Mouse (Mus musculus) testis, postnatal 10 days (tissue): ENCODE data around the gene Npsr1.

Source experiments
- DNase-seq: peaks from one replicate; pipeline ENCODE4 v3.0.0; 2021; ENCODE audit warnings: low spot score

Npsr1 gene

DNA sequence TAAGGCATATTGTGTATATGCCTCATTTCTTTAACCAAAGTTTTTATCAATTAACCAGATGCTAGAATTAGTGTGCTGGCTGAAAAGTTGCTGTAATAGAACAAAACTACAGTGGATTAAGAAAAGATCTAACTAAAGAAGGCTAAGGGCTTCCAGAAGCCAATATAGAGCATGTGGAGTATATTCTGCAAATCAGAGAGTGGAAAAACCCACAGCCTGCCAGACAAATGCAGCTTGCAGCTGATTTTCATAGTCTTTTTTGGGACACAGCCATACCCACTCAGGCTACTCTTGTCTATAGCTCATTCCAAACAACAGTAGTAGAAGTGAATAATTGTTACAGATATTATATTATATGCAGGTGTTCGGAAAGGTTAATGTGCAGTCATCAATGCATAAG, 138.7 kb downstream of the Npsr1 start:
- DNase-seq = no peak

DNA sequence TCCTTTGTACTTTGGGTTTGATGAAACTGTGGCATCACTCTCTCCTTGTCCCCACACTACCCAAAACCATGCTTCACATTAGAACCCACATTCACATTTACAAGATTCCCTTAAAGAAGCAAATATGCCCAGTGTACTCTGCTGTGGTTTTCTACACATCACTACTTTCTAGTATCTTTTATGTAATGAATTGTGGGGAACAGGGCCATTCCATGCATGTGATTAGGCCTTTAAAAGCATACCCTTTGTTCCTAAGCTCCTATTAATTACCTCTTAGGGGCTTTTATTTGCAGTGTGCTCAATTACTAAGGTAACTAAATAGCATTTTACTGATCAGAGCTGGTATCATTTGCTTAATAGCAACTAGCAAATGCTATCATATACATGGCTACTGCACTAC, 149.8 kb downstream of the Npsr1 start:
- DNase-seq = no peak

DNA sequence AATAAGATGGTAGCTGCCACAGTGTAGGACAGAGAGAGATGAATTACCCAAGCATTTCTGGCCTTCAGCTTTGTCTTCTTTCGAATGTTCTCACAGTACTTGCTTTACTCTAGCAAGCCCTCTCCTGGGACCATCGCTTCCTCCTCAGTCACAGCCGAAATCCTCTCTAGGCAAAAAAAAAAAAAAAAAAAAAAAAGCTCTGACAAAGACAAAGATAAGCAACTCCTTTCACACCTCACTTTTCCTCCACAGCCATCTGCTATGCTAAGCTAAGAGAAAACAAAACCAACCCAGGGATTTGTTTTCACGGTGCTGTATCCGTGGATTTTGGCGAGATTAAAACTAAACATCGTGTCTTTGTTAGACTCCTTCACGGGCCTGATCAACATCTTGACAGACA, 156.4 kb downstream of the Npsr1 start:
- DNase-seq = no peak

DNA sequence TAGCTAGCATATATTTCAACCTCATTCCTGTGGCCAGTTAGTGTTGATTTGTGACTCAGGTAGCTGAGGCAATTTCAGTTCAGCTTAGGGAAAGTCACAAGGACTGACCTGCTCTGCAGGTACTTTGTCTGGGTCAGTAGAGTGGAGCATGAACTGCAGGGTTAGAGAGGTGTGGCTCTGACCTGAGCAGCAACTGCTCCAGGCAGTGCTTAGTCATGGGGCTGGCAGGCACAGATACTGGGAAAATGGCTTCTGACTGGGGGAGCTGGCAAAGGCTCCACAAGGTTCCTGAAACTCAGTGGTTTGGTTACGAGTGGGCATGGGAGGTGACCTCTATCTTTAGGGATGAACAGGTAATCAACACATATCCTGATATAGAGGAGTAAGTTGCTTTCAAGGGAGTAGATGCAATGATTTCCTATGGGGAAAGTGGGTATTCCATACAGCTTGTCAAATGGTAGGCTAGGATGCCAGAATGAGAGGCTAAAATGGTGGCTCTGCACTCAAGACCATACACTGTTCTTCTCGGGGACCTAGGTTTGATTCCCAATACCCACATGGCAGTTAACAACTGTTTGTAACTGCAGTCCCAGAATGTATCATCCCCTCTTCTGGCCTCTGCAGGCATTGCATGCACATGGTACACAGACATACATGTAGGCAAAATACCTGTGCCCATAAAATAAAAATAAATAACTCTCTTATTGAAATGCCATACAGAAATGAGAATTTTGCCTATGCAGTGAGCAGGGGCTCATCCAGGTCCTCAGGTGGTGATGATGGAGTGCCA, 182.9 kb downstream of the Npsr1 start:
- DNase-seq = no peak

DNA sequence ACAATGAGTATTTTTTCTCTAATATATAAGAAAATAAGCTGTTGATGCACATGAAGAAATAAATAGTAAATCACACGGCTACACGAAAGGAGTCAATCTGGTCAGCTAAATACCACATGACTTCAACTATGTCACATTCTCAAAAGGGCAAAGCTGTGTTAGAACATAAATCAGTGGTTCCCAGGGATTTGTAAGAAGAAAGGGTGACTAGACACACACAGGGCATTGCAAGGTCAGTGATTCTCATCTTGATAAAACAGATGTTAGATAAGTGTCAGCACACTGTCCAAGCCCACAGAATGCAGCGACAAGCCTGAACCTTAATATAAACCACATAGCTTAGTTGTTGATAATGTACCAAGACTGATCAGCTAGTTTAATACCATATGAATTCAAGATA, 184.8 kb downstream of the Npsr1 start:
- DNase-seq = no peak

DNA sequence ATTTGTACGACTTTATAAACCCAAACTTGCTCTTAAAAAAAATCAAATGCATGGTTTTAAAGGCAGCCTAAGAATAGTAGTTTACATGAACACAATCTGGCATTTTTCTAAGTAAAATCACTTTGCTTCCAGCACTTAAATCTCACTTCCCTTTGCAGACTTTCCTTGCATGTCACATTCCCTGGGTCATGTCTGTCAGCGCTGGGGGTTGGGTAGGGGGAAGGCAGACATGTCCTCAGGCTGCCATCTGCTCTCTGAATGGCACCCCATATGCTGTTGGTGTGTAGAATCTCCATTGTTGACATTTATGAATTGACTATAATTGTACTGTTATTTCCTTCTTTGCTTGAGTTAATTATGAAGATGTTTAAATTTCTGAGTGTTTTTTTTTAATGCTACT, 185.3 kb downstream of the Npsr1 start:
- no peak for DNase-seq

DNA sequence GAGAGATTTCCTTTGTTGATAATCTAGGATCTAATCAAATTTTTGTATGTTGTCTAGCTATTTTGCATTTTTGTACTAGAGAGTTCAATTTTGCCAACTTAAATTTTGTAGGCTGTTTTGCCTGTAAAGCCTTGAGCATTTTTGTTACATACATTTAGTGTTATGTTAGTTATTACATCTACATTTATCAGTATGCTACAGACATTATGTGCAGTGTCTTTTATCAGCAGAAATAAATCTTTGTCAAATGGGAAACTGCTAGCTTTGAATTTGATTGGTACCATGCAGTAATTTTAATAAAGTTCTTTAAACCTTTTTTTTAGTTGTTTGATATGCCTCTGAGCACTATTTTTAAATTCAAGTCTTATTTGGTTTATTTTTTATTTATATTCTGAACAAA, 185.7 kb downstream of the Npsr1 start:
- no peak for DNase-seq

DNA sequence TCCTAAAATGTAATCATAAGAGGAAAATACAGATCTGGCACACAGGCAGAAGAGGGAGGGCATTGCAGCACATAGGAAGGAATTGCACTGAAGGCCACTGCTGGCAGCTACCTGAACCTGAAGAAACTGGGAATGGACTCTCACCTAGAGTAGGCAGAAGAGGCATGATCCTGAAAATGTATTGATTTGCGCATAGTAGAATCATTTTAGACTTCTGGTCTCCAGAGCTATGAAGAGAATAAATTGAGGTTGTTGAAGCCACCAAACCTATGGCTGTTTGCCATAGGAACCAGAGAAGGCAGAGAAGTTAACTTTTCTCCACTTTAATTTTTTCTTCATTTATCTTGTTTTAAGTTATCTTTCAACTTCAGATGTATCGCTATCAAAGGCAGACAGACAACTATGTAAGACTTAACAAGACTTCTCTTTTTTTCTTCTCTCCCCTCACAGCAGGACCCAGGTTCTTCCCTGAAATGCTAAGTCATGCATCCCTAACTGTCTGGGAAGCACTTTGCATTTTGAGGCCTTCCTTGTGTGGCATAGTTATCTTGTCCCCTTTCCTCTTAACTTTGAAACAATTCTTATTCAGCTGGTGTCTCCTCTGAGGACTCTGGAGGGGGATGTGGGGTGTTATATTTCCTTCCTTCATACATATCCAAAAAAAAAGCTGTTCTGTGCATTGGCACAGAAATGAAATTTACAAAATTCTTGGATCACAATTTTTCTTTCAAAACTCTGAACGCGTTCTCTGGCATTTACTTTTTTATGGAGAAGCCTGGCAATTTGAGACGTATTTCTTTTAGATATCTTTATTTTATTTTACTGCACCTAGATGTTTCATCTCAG, 186.7 kb downstream of the Npsr1 start:
- no peak for DNase-seq

DNA sequence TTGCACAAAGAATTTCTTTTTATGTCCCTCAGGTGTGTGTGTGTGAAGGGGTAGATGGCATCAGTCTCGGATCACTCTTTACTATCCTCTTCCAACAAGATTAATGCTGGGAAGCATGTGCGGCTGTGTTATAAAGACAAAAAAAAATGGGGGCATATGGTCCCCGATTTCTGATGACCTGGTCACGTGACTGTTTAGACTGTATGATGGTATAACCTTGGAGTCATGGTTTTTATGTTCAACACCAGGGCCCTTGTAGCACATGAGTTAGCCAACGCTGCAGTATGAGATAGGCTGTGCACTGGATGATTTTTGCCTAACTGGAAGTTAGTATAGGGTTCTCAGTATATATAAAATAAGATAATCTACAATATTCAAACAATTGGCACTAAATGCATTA, 187.6 kb downstream of the Npsr1 start:
- no peak for DNase-seq

DNA sequence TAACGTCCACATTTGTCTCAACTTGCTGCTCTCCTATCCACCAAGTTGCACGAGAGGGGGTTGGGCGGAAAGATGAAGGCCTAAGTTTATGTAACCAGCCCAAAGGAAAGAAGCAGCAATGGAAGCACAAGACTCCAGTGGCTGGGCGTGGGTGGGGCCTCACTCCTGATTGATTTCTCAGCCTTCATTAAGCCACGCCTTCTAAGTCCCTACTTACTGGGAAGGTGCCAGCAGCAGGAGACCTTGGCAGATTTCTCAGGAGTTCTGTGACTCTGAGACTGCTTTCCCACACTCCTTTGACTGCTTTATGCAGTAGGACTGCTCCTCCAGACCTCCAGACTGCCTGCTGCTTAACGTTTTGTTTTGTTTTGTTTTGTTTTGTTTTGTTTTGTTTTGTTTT, 193.6 kb downstream of the Npsr1 start:
- peak; percentile 57 for DNase-seq

DNA sequence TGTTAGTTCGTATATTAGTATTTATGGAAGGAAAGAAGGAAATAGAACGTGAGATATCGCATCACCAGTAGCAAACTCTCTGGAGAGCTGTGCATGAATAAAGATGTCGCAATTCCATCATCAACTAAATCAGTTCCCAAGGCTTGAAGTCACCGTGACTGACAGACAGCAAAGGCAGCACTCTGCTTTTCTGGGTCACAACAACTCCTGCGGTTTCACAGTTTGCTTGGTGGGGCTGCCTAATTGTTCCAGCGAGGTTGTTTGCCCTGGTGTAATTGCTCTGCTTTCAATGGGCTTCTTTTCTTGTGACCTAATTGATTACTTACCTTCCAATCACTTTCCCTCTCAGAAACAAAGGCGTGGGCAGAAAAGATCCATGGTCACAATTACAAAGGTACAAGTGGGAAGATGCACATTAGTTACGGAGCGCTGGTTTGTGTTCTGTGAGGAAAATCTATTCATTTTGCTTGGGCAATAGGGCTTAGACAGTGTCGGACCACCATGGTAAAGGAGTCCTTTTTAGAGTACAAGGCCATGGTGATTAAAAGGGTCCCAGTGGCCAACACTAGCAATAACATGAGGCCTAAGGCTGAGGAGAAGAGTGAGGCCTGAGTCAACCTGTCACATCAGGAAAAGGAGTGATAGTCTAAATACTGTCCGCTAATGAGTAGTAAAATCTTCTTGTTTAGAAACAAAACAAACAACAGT, 195.6 kb downstream of the Npsr1 start:
- no peak for DNase-seq

DNA sequence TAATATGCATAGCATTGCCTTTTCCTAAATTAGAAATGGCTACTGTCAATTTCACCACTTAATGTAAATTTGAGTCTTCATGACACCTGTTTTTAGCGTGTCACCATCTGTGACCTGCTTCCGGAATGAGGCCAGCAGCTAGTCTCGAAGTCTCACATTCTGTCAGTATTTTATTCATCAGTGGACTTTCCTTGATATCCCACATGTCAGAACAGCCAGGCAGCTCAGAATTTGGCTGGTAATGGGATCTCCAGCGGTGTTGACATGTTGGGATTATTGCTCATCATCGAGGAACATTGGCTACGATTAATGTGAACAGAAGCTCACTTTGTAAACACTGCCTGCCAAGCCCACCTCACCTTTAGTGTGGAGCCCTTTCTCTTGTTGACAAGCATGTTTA, 205.1 kb downstream of the Npsr1 start:
- DNase-seq = no peak

DNA sequence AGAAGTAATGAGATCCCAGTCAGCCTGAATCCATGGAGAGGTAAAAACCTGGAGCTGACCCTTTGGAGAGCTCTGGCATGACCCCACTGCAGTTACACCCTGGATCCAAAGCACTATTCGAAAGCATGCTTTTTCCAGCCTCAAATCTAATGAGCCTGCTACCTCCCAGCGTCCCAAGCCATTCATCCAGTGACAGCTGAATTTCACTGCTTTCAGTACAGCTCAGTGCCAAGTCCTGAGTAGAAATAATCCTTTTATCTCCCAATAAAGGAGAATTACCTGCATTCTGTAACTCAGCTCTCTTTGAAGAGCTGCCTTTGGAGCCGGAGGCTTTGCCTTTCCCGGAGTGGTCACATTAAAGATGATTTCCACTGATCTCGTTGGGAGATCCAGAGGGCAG, 209.2 kb downstream of the Npsr1 start:
- no peak for DNase-seq

DNA sequence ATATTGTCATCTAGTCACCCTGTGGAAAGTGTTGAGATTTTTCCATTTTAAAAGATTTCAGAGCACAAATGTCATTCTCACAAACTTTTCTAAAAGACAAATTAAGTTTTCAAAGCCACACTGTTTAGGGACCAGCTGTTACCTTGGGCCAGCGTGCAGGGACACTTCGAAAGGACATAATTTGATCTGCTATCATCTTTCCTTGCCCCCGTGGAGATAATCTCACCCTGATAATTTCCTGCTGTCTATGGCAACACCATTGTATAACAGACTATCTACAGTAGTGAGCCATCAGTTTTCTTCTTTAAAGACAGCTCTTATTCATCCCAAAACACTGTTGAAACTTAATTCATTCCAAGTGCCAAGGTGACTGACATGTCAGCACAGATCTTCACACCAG, 209.6 kb downstream of the Npsr1 start:
- no peak for DNase-seq

DNA sequence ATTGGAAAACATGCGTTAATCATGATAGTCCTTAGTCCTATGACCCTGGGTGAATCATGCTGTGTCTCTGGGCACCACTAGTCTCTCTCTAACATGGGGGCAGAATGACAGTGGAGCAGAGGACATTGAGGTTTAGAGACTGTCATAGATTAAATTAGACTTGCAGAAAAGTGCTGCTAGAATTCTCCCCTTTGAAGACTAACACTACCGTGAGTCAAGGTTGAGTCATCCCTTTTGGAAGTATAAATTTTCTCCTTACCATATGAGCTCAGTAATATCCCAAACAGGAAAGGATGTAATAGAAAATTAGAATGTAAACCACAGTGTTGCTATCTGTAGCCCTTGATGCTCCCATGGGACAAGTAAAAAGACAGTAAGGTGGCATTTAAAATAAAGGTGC, 218.0 kb downstream of the Npsr1 start:
- DNase-seq = no peak

DNA sequence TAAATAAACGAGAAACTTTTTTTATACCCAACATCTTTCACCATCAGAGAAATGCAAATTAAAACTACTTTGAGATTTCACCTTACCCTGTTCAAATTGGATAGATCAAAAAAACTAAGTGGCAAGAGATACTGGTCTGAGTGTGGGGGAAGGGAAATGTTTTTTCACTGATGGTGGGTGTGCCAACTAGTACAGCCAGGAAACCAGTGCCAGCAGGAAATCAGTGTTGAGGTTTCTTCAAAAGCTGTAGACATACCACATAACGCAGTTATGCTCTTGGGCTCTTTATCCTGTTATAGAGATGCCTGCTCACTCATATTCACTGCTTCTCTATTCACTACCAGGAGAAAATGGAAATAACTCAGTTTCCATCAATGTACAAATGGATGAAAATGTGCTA, 233.9 kb downstream of the Npsr1 start:
- no peak for DNase-seq

DNA sequence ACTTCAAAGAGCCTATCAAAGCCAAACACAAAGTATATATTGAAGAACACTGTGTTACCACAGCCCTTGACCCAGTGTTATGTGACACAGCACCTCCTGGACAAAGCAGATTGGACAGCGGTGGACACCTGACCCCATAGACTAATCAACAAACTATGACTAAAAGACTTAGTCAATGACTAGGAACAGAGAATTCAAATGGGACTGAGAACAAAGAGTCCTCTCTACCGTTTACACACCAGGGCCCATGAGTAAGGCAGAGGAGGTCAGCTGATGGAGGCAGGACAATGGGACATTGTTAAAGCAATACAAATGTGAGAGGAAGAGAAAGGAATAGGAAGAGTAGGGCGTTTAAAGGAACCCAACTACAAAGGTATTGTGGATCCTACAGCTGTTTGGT, 243.5 kb downstream of the Npsr1 start:
- no peak for DNase-seq

DNA sequence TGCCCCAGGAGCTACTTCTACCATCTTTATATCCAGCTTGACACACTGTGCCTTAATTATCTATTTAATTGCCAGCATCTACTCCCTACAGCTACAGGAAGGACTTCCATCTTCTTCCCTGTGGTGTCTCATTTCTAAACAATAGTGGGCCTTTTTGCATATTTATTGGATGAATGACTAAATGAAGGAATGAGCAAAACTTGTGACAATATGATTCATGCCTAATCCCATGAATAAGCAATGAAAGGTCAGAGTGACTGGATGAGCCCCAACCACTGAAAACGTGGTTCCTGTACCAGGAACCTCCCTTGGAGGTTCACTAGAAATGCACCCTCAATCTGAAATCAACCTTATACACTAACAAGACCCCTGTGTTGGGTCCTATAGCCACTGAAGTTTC, 249.2 kb downstream of the Npsr1 start:
- DNase-seq = no peak

DNA sequence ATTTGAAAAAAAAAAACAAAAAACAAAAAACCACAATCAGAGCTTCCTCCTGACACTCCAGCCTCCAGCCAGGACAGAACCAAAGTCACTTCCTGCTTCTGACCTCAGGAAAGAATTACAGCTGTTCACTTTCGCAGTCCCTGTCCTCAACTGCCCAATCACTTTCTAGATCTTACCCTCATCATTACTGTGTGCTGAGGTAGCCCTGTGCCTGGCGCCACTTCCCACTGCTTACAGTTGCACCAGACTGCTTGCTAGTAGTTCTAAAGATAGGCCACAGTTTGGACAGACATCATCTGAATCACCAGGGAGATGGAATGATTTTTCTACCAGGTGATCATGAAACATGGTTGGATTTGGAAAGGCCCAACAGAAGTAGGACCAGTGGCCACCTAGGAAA, 251.7 kb downstream of the Npsr1 start:
- no peak for DNase-seq

DNA sequence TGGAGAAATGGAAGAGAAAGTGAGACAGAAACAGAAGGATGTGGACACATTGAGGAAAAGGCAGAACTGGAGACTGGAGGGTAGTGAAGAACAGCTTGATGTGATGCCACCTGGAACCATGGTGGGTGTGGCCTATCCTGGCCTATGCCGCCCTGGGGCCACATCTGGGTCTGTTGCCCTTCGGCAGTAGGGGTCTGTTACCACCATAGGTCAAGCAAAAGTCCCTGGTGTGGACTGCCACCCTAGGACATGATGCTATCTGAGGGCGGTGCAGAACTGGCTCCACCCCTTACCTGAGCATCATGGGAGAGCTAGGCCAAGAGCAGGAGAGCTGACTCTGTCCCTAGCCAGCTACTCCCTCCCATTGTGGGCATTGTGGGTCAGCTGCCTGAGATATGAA, 253.6 kb downstream of the Npsr1 start:
- DNase-seq = no peak
